Mouse (Mus musculus) hindbrain, embryonic 14.5 days (tissue): ENCODE results near the gene Nbeal2. TPM values are rescaled to one million over a fixed set of nuclear protein-coding genes. Genes with fewer than 3 reads are reported as not detected.

ENCODE experiments used
- ATAC-seq: fragments of 200-750 bp; cut with Nextera tagmentation; 2 replicates; pipeline ENCODE4 v1.8.0; 2017; ENCODE audit warnings: moderate number of reproducible peaks, mild to moderate bottlenecking, moderate TSS enrichment, moderate library complexity; ENCODE audit not compliant: low FRiP score
- DNase-seq: peaks from one replicate; pipeline ENCODE4 v3.0.0-alpha.2; 2015; ENCODE audit warnings: low spot score
- H3K27ac ChIP-seq: fragments of 300-500 bp; sonication (generic); 2 replicates; pipeline ENCODE4 v1.5.1; 2014; ENCODE audit warnings: mild to moderate bottlenecking, moderate library complexity
- H3K27me3 ChIP-seq: fragments of 300-500 bp; sonication (generic); 2 replicates; pipeline ENCODE4 v1.6.1; 2014; ENCODE audit warnings: mild to moderate bottlenecking, low read length, mixed read lengths; ENCODE audit not compliant: control insufficient read depth, insufficient read depth
- H3K36me3 ChIP-seq: fragments of 300-500 bp; sonication (generic); replicated peaks from 2 replicates; pipeline ENCODE4 v1.6.1; 2014; ENCODE audit not compliant: control insufficient read depth, insufficient read depth
- H3K4me1 ChIP-seq: fragments of 300-500 bp; sonication (generic); replicated peaks from 2 replicates; pipeline ENCODE4 v1.6.1; 2014; ENCODE audit warnings: antibody characterized with exemption, low read length, mixed read lengths; ENCODE audit not compliant: control insufficient read depth, insufficient read depth
- H3K4me2 ChIP-seq: fragments of 300-500 bp; sonication (generic); replicated peaks from 2 replicates; pipeline ENCODE4 v1.6.1; 2014; ENCODE audit warnings: mild to moderate bottlenecking, moderate library complexity
- H3K4me3 ChIP-seq: fragments of 300-500 bp; sonication (generic); replicated peaks from 2 replicates; pipeline ENCODE4 v1.5.1; 2014; ENCODE audit warnings: mild to moderate bottlenecking, low read length
- H3K9ac ChIP-seq: fragments of 300-500 bp; sonication (generic); 2 replicates; pipeline ENCODE4 v1.6.1; 2014
- H3K9me3 ChIP-seq: fragments of 300-500 bp; sonication (generic); 2 replicates; pipeline ENCODE4 v1.6.1; 2016; ENCODE audit warnings: low read length; ENCODE audit not compliant: control insufficient read depth
- WGBS: fragments of 180-500 bp; shearing (Covaris S2); extraction: QIAGEN DNeasy Blood & Tissue Kit; methylation state at CpG from one replicate; pipeline ENCODE4 v1.1.7; 2014; 5-methylcytosine and 5-hydroxymethylcytosine counted together
- microRNA-seq: library from miRNA; unstranded; fragments of <30 nt; microRNA quantifications from one replicate; pipeline ENCODE4, GENCODE M21; 2016
- polyA plus RNA-seq: library from polyadenylated mRNA; unstranded; fragments of >200 nt; fragmentation: Nextera tagmentation; extraction: Ambion mirVana; gene quantifications from 2 replicates; pipeline ENCODE4 v1.2.1, GENCODE M21; 2014

The Nbeal2 gene
- polyA plus RNA-seq, 1 experiment from 2014 or later, result 4.0 TPM

- no peak for ATAC-seq
- Histone ChIP-seq H3K27me3 (no peaks in the 10 kb centered on the region), H3K4me3 (no peak overlapping the region), H3K9ac (no peak overlapping the region), H3K9me3 (no peaks in the 10 kb centered on the region), H3K27ac (no peak overlapping the region), H3K4me2 (no peak overlapping the region), H3K36me3 (peaks cover 24% of the 10 kb centered on the region), H3K4me1 (no peaks in the 10 kb centered on the region)
- 67% methylated on average over 1 of the region's 1 CpGs for WGBS
- DNase-seq, result no peak
These were observed 70.4 kb downstream of the Nbeal2 start for GRCm38 (mm10) chr9:110583521-110583920.

- ATAC-seq (no peak), DNase-seq (no peak)
- Histone ChIP-seq H3K4me3 (no peak overlapping the region), H3K9me3 (no peaks in the 10 kb centered on the region), H3K27ac (no peak overlapping the region), H3K4me1 (no peaks in the 10 kb centered on the region), H3K4me2 (no peak overlapping the region), H3K36me3 (peaks cover 30% of the 10 kb centered on the region), H3K9ac (no peak overlapping the region), H3K27me3 (no peaks in the 10 kb centered on the region)
- 89% methylated on average over 2 of the region's 2 CpGs for WGBS
These were observed 71.8 kb downstream of the Nbeal2 start for GRCm38 (mm10) chr9:110582161-110582560.

Small RNA genes lying within 50 kb of the gene (microRNA-seq; reads per million reads assigned to microRNA genes)
- not detected for gene Mir8107

Other genes with a start within 250 kb of the Nbeal2 start
- gene Ptpn23, start 245.9 kb downstream of the Nbeal2 start, polyA plus RNA-seq, result 22.7 and 22.9 TPM in 2 replicates
- 1.4 and 2.9 TPM in 2 replicates for gene Ngp, start 234.4 kb downstream of the Nbeal2 start, polyA plus RNA-seq
- 22.6 and 28.6 TPM in 2 replicates for gene Klhl18, start 177.5 kb downstream of the Nbeal2 start, polyA plus RNA-seq
- 4.4 and 6.5 TPM in 2 replicates for gene Kif9, start 177.2 kb downstream of the Nbeal2 start, polyA plus RNA-seq
- 48.4 and 49.2 TPM in 2 replicates for gene Setd2, start 121.6 kb downstream of the Nbeal2 start, polyA plus RNA-seq
- gene Nradd, start 29.7 kb downstream of the Nbeal2 start, polyA plus RNA-seq, result 16.4 and 16.8 TPM in 2 replicates
- gene Ccdc12, start 2.3 kb upstream of the Nbeal2 start, polyA plus RNA-seq, result 84.6 and 97.6 TPM in 2 replicates
- gene Myl3, start 87.7 kb upstream of the Nbeal2 start, polyA plus RNA-seq, result 0.26 and 0.43 TPM in 2 replicates
- 10.1 and 12.8 TPM in 2 replicates for gene Pth1r, start 93.0 kb upstream of the Nbeal2 start, polyA plus RNA-seq
- gene Prss42, start 144.0 kb upstream of the Nbeal2 start, polyA plus RNA-seq, result not detected in 2 replicates
- gene Prss44, start 159.8 kb upstream of the Nbeal2 start, polyA plus RNA-seq, result not detected in 2 replicates
- gene Prss43, start 172.5 kb upstream of the Nbeal2 start, polyA plus RNA-seq, result not detected in 2 replicates
- gene Prss45, start 180.4 kb upstream of the Nbeal2 start, polyA plus RNA-seq, result 0.16 TPM in 1 of 2 replicates, not detected in the other
- not detected in 2 replicates for gene Prss46, start 190.3 kb upstream of the Nbeal2 start, polyA plus RNA-seq
- gene Prss50, start 203.8 kb upstream of the Nbeal2 start, polyA plus RNA-seq, result 0.31 TPM in 1 of 2 replicates, not detected in the other
- 1.4 and 1.9 TPM in 2 replicates for gene Als2cl, start 225.7 kb upstream of the Nbeal2 start, polyA plus RNA-seq
- 2.3 and 2.4 TPM in 2 replicates for gene Tmie, start 226.0 kb upstream of the Nbeal2 start, polyA plus RNA-seq